Mouse (Mus musculus) lung, embryonic 16.5 days (tissue): ENCODE data around the gene Fuom. TPM values are rescaled to one million over a fixed set of nuclear protein-coding genes. Genes with fewer than 3 reads are reported as not detected.

Source experiments
- ATAC-seq: fragments of 200-750 bp; cut with Nextera tagmentation; 2 replicates; pipeline ENCODE4 v1.8.0; 2017; ENCODE audit warnings: low read depth, mild to moderate bottlenecking, moderate library complexity
- H3K27ac ChIP-seq: fragments of 300-500 bp; sonication (generic); 2 replicates; pipeline ENCODE4 v1.5.1; 2014; ENCODE audit warnings: mild to moderate bottlenecking, control low read depth, low read length
- H3K27me3 ChIP-seq: fragments of 300-500 bp; sonication (generic); 2 replicates; pipeline ENCODE4 v1.6.1; 2014; ENCODE audit warnings: low read depth, low read length, mixed read lengths; ENCODE audit not compliant: control insufficient read depth, insufficient read depth
- H3K36me3 ChIP-seq: fragments of 300-500 bp; sonication (generic); 2 replicates; pipeline ENCODE4 v1.6.1; 2014; ENCODE audit warnings: low read length; ENCODE audit not compliant: control insufficient read depth, insufficient read depth
- H3K4me1 ChIP-seq: fragments of 300-500 bp; sonication (generic); replicated peaks from 2 replicates; pipeline ENCODE4 v1.6.1; 2014; ENCODE audit warnings: low read length, mixed read lengths; ENCODE audit not compliant: control insufficient read depth, insufficient read depth
- H3K4me2 ChIP-seq: fragments of 300-500 bp; sonication (generic); 2 replicates; pipeline ENCODE4 v1.6.1; 2014; ENCODE audit warnings: low read depth, low read length, control low read depth
- H3K4me3 ChIP-seq: fragments of 300-500 bp; sonication (generic); 2 replicates; pipeline ENCODE4 v1.5.1; 2014; ENCODE audit warnings: mild to moderate bottlenecking, low read length, control low read depth
- H3K9ac ChIP-seq: fragments of 300-500 bp; sonication (generic); 2 replicates; pipeline ENCODE4 v1.6.1; 2014; ENCODE audit warnings: low read length, control low read depth
- H3K9me3 ChIP-seq: fragments of 300-500 bp; sonication (generic); 2 replicates; pipeline ENCODE4 v1.6.1; 2016; ENCODE audit warnings: low read length; ENCODE audit not compliant: control insufficient read depth
- WGBS: fragments of 180-500 bp; shearing (Covaris S2); extraction: QIAGEN DNeasy Blood & Tissue Kit; methylation state at CpG from one replicate; pipeline ENCODE4 v1.1.7; 2014; 5-methylcytosine and 5-hydroxymethylcytosine counted together
- polyA plus RNA-seq: library from polyadenylated mRNA; unstranded; fragments of >200 nt; fragmentation: Nextera tagmentation; extraction: Ambion mirVana; gene quantifications from 2 replicates; pipeline ENCODE4 v1.2.1, GENCODE M21; 2015

The Fuom gene
- polyA plus RNA-seq, 1 experiment from 2014 or later: 21.4 TPM

GRCm38 (mm10) chr7:140090601-140091000 lies 11.6 kb downstream of the Fuom start:
- 74% methylated on average over 10 of the region's 10 CpGs for WGBS
- ATAC-seq: no peak

GRCm38 (mm10) chr7:140082242-140082678 lies 20.0 kb downstream of the Fuom start, which contains the start of gene Caly:
Caly (minus strand) TSS chr7:140082548.
- Histone ChIP-seq H3K27ac (no peak within 1 kb of the TSS), H3K4me2 (no peak within 1 kb of the TSS), H3K4me1 (no peaks in the 10 kb centered on the region; the same call in 1 of the 2 replicates), H3K9me3 (no peaks in the 10 kb centered on the region), H3K4me3 (no peak within 1 kb of the TSS), H3K27me3 (peaks cover 39% of the 10 kb centered on the region), H3K9ac (no peak within 1 kb of the TSS), H3K36me3 (no peaks in the 10 kb centered on the region)
- no peak for ATAC-seq
- WGBS: 4% methylated on average over 18 of the region's 18 CpGs

More at GRCm38 (mm10) chr7:140090601-140091000, 11.6 kb downstream of the Fuom start:
- Histone ChIP-seq H3K4me3 (no peak overlapping the region), H3K36me3 (no peaks in the 10 kb centered on the region), H3K4me2 (no peak overlapping the region), H3K9me3 (no peaks in the 10 kb centered on the region), H3K27me3 (no peaks in the 10 kb centered on the region; the same call in 1 of the 2 replicates), H3K9ac (no peak overlapping the region), H3K27ac (no peak overlapping the region), H3K4me1 (no peaks in the 10 kb centered on the region)

DNA sequence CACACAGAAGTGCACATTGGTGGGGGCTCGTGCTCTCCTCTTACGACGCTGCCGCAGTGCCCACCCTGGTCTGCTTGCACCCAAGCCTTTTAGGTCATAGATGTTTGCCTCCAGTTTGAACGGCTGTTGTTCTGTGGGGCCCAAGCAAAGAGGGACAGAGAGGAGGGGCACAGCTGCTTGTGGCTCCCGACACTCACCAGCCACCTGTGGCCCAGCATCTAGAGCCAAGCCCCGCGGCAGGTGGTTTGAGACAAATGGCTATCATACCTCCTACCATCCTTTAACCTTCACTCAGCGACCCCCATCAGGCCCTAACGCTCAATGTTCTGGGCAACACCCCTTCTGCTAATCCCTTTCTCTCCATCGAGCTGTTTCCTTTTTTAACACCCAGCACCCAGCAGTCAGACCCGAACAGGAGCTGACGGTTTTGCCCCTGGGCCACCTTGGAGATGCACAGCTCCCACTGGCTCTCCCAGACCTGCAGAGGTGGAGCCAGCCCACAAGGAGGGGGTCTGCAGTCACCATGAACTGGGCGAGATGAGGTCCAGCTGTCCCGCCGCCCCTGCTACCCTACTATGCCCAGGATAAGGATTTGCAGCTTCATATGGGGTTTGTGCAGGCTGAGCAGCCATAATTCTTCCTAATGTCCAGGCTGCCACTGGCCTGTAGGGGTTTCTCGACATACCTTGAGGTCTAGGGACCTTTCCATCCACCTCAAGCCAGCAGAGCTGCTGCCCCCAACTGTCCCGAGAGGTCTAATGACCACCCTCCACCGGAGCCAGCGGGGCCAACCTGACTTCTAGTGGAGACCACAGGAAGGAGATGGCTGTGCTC lies 20.6 kb downstream of the Fuom start:
- H3K4me2 ChIP-seq: no peak overlapping the region
- no peak overlapping the region for H3K9ac ChIP-seq
- H3K27me3 ChIP-seq: peaks cover 39% of the 10 kb centered on the region
- no peaks in the 10 kb centered on the region; the same call in 1 of the 2 replicates for H3K4me1 ChIP-seq
- no peaks in the 10 kb centered on the region for H3K9me3 ChIP-seq
- WGBS: 18% methylated on average over 20 of the region's 20 CpGs
- no peaks in the 10 kb centered on the region for H3K36me3 ChIP-seq
- no peak overlapping the region for H3K4me3 ChIP-seq
- no peak overlapping the region for H3K27ac ChIP-seq
- ATAC-seq: no peak

DNA sequence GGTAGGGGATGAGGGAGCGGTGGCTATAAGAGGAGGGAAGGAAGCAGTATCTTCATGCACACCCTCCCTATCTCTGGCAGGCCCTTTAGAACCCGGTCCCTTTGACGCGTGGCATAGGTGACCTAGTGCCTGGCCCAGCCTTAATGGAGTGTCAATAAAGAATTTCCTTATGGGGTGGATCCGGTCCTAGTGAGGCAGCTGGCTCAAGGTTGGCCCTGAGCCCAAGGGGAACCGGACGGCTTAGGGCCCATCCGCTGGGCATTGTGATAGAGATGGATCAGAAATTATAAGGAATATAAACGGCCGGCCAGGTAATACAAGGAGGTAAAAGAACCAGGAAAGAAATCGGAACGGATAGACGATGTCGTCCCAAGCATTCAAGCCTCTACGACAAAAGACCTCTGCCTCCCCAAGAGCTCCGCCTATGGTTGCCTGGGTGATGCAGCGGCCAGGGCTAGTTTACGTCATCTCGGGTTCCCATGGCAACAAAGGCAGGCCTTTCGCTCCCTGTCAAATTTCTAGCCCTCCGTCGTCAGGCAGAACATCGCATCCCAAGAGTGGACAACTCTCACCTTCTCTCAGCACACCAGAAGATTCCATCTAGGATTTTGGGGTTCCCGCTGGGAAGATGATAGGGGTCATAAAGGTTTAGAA lies 21.6 kb downstream of the Fuom start:
- Histone ChIP-seq H3K9ac (no peak overlapping the region), H3K27ac (no peak overlapping the region), H3K4me1 (no peaks in the 10 kb centered on the region; the same call in 1 of the 2 replicates), H3K27me3 (peaks cover 39% of the 10 kb centered on the region), H3K4me2 (peak overlapping the region; percentile 37), H3K36me3 (no peaks in the 10 kb centered on the region), H3K9me3 (no peaks in the 10 kb centered on the region), H3K4me3 (peak overlapping the region; percentile 17)
- 3% methylated on average over 24 of the region's 24 CpGs for WGBS
- peak; percentile 77 for ATAC-seq

DNA sequence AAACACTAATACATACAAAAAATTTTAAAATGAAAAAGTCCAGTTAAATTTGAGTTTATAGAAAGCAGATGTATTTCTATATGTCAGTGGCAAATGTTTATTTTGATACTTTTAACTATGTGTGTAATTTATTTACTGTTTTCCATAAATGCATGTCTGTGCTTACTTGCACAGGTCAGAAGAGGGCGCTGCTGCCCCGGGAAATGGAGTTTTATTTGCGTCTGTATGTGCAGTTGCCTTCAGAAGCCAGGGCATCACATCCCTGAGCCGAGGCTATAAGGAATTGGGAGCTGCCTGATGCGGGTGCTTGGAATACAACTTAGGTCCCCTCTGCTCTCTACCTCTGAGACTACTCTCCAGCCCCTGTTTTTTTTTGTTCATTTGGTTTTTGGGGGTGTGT lies 23.5 kb downstream of the Fuom start:
- no peaks in the 10 kb centered on the region for H3K9me3 ChIP-seq
- no peaks in the 10 kb centered on the region; the same call in 1 of the 2 replicates for H3K4me1 ChIP-seq
- no peak for ATAC-seq
- no peak overlapping the region for H3K27ac ChIP-seq
- no peak overlapping the region for H3K4me3 ChIP-seq
- H3K27me3 ChIP-seq: peaks cover 39% of the 10 kb centered on the region
- H3K36me3 ChIP-seq: no peaks in the 10 kb centered on the region
- WGBS: 4% methylated on average over 5 of the region's 5 CpGs
- no peak overlapping the region for H3K4me2 ChIP-seq
- no peak overlapping the region for H3K9ac ChIP-seq

DNA sequence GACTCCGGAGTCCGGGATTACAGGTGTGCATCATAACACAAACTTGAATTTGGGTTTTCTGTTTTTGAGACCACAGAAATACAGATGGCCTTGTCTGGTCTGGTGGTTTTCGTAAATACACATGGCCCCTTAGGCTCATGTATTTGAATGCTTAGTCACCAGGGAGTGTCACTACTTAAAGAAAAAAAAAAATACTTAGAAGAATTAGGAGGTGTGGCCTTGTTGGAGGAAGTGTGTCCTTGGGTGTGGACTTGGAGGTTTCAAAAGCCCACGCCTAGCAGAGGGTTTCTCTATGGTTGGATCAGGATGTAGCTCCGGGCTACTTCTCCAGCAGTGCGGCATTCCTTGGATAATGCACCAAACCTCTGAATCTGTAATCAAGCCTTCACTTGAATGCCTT lies 24.5 kb downstream of the Fuom start:
- H3K27me3 ChIP-seq: peaks cover 37% of the 10 kb centered on the region
- no peak for ATAC-seq

GRCm38 (mm10) chr7:140070042-140070711 lies 32.1 kb downstream of the Fuom start:
- 20% methylated on average over 35 of the region's 39 CpGs for WGBS
- peak overlapping the region; percentile 38 for H3K4me3 ChIP-seq
- H3K27me3 ChIP-seq: peaks cover 6% of the 10 kb centered on the region
- peak; percentile 59 for ATAC-seq
- no peak overlapping the region for H3K27ac ChIP-seq
- H3K9me3 ChIP-seq: no peaks in the 10 kb centered on the region
- no peaks in the 10 kb centered on the region for H3K36me3 ChIP-seq
- peak overlapping the region; percentile 54; the same call in 1 of the 2 replicates for H3K9ac ChIP-seq
- peak overlapping the region; percentile 58 for H3K4me2 ChIP-seq
- no peaks in the 10 kb centered on the region for H3K4me1 ChIP-seq

More for the DNA sequence above, 24.5 kb downstream of the Fuom start:
- Histone ChIP-seq H3K9me3 (no peaks in the 10 kb centered on the region), H3K9ac (no peak overlapping the region), H3K4me3 (no peak overlapping the region), H3K36me3 (no peaks in the 10 kb centered on the region), H3K4me1 (no peaks in the 10 kb centered on the region; the same call in 1 of the 2 replicates), H3K27ac (no peak overlapping the region), H3K4me2 (no peak overlapping the region)
- WGBS: 65% methylated on average over 6 of the region's 6 CpGs

GRCm38 (mm10) chr7:140067397-140067796 lies 34.8 kb downstream of the Fuom start:
- H3K4me3 ChIP-seq: no peak overlapping the region
- no peak overlapping the region for H3K27ac ChIP-seq
- H3K36me3 ChIP-seq: no peaks in the 10 kb centered on the region
- WGBS: 57% methylated on average over 6 of the region's 6 CpGs
- H3K4me2 ChIP-seq: no peak overlapping the region
- H3K9me3 ChIP-seq: no peaks in the 10 kb centered on the region
- peaks cover 19% of the 10 kb centered on the region for H3K27me3 ChIP-seq
- ATAC-seq: no peak
- H3K9ac ChIP-seq: no peak overlapping the region
- no peaks in the 10 kb centered on the region for H3K4me1 ChIP-seq

- ATAC-seq: no peak
- Histone ChIP-seq H3K4me2 (no peak overlapping the region), H3K4me1 (peaks cover 9% of the 10 kb centered on the region), H3K27ac (no peak overlapping the region), H3K9ac (no peak overlapping the region), H3K9me3 (no peaks in the 10 kb centered on the region), H3K27me3 (peaks cover 56% of the 10 kb centered on the region), H3K36me3 (no peaks in the 10 kb centered on the region), H3K4me3 (no peak overlapping the region)
- 16% methylated on average over 7 of the region's 7 CpGs for WGBS
These were observed 39.1 kb downstream of the Fuom start for GRCm38 (mm10) chr7:140063092-140063491.
